Comparison of ENCODE assay signal across 8 mouse cellular contexts in the genomic region with DNA sequence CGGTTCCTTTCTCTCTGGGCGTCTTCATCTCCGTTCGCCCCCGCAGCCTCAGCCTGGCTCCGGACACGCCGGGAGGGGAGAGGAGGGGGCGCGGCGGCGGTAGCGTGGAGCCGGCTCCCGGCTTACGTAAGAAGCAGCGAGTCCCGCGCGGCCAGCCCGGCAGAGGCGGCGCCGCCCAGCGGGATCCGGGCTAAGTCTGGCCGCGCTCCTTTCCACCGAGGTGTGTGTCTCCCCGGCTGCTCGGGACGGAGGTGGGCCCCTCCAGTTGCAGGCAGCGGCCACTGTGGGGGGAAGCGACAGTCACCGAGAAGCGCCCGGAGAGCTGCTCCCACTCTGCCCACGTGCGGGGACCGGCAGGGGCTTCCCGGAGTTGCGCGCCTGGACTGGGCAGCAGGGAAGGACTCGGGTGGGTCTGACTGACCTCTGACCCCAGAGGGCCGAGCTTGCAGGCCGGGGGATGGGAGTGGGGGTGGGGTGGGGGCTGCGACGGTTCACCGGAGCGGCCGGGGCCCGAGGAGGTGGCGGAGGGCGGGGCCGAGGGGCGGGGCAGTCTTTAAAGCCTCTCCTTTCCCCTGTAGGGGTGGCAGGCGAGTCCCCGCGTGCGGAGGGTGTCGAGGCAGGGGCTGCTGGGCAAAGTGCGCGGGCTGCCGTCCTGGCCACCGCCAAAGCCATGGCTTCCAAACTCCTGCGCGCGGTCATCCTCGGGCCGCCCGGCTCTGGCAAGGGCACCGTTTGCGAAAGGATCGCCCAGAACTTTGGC. TPM values are rescaled to one million over a fixed set of nuclear protein-coding genes. Genes with fewer than 3 reads are reported as not detected.
A peak's percentile ranks its signal among the peaks of the same experiment; 100 is the strongest.
DNase-seq lines count a peak whose midpoint lies in the region; ATAC-seq and TF ChIP-seq lines count a peak whose summit lies in the region.

A gene (plus strand): TSS at position 127 of the 760 bp plus-strand sequence.

- H3K27ac ChIP-seq in forebrain, embryonic 11.5 days (ENCODE audit: low read depth, low read length) = peak within 1 kb of the TSS; percentile 74
- peak within 1 kb of the TSS; percentile 74 for H3K27ac ChIP-seq in heart, embryonic 16.5 days (ENCODE audit: low read length)
- H3K27ac ChIP-seq in liver, embryonic 16.5 days (ENCODE audit: low read length) = peak within 1 kb of the TSS; percentile 72
- no peak within 1 kb of the TSS for H3K27ac ChIP-seq in neural tube, embryonic 14.5 days (ENCODE audit: low read depth, low read length)

- TF ChIP-seq POLR2A in brain, embryonic 14.5 days (IDR thresholded peaks at IDR 0.05; ENCODE audit: borderline replicate concordance, extremely low read depth, insufficient read depth, insufficient read length, poor library complexity, severe bottlenecking) = 0 out of 2 replicates have a peak, but pooled peaks have one; percentile 28

- TF ChIP-seq CTCF in E14TG2a.4 (conservative IDR thresholded peaks at IDR 0.05; ENCODE audit: low read length) = no peak
- no peak for TF ChIP-seq CTCF in brain, embryonic 14.5 days (IDR thresholded peaks at IDR 0.05; ENCODE audit: borderline replicate concordance, extremely low read depth, insufficient read depth, insufficient read length)

- H3K36me3 ChIP-seq in E14TG2a.4 (ENCODE audit: insufficient read depth, low read length) = peaks cover 15% of the 10 kb centered on the region
- H3K36me3 ChIP-seq in forebrain, embryonic 11.5 days (ENCODE audit: control insufficient read depth, insufficient read depth, low read length) = no peaks in the 10 kb centered on the region
- H3K36me3 ChIP-seq in heart, embryonic 16.5 days (ENCODE audit: control insufficient read depth, insufficient read depth) = no peaks in the 10 kb centered on the region; the same call in 1 of the 2 replicates
- no peaks in the 10 kb centered on the region for H3K36me3 ChIP-seq in liver, embryonic 16.5 days (ENCODE audit: control insufficient read depth, insufficient read depth)
- H3K36me3 ChIP-seq in neural tube, embryonic 14.5 days (ENCODE audit: control insufficient read depth, insufficient read depth, low read length) = no peaks in the 10 kb centered on the region

- peak; percentile 65 for DNase-seq in brain, embryonic 14.5 days (ENCODE audit: low read depth)
- DNase-seq in forebrain, embryonic 11.5 days (ENCODE audit: low spot score) = peak; percentile 85
- peak; percentile 80 for DNase-seq in kidney, postnatal 14 days
- DNase-seq in thymus, postnatal 36 days = peak; percentile 49 to 61

- peak within 1 kb of the TSS; percentile 90 for H3K4me2 ChIP-seq in forebrain, embryonic 11.5 days (ENCODE audit: low read depth, low read length, severe bottlenecking)
- H3K4me2 ChIP-seq in heart, embryonic 16.5 days (ENCODE audit: low read depth, low read length) = peak within 1 kb of the TSS; percentile 94
- peak within 1 kb of the TSS; percentile 80 for H3K4me2 ChIP-seq in liver, embryonic 16.5 days (ENCODE audit: low read depth, low read length)
- H3K4me2 ChIP-seq in neural tube, embryonic 14.5 days (ENCODE audit: low read depth, low read length) = peak within 1 kb of the TSS; percentile 100

- H3K4me3 ChIP-seq in E14TG2a.4 (replicated peaks; ENCODE audit: low read length) = peak within 1 kb of the TSS; percentile 91
- peak within 1 kb of the TSS; percentile 74 for H3K4me3 ChIP-seq in forebrain, embryonic 11.5 days (ENCODE audit: low read depth, low read length)
- peak within 1 kb of the TSS; percentile 86 for H3K4me3 ChIP-seq in heart, embryonic 16.5 days (ENCODE audit: low read length)
- peak within 1 kb of the TSS; percentile 65 for H3K4me3 ChIP-seq in liver, embryonic 16.5 days (ENCODE audit: low read depth, low read length)
- H3K4me3 ChIP-seq in neural tube, embryonic 14.5 days (ENCODE audit: low read depth, low read length) = peak within 1 kb of the TSS; percentile 57

- no peaks in the 10 kb centered on the region for H3K9me3 ChIP-seq in E14TG2a.4 (ENCODE audit: low read length)
- no peaks in the 10 kb centered on the region for H3K9me3 ChIP-seq in forebrain, embryonic 11.5 days (ENCODE audit: control insufficient read depth, low read length)
- H3K9me3 ChIP-seq in heart, embryonic 16.5 days (replicated peaks; ENCODE audit: control insufficient read depth, low read length) = no peaks in the 10 kb centered on the region
- H3K9me3 ChIP-seq in liver, embryonic 16.5 days (replicated peaks; ENCODE audit: control insufficient read depth, low read length) = no peaks in the 10 kb centered on the region
- no peaks in the 10 kb centered on the region for H3K9me3 ChIP-seq in neural tube, embryonic 14.5 days (ENCODE audit: control insufficient read depth, low read length)

- H3K9ac ChIP-seq in forebrain, embryonic 11.5 days (ENCODE audit: low read length) = peak within 1 kb of the TSS; percentile 89
- peak within 1 kb of the TSS; percentile 95 for H3K9ac ChIP-seq in heart, embryonic 16.5 days (ENCODE audit: low read length)
- H3K9ac ChIP-seq in liver, embryonic 16.5 days (ENCODE audit: low read depth, low read length) = peak within 1 kb of the TSS; percentile 70
- H3K9ac ChIP-seq in neural tube, embryonic 14.5 days (replicated peaks; ENCODE audit: low read depth, low read length) = peak within 1 kb of the TSS; percentile 49

- 1% methylated on average over 51 of the region's 74 CpGs for WGBS in forebrain, embryonic 11.5 days
- WGBS in heart, embryonic 16.5 days = 2% methylated on average over 62 of the region's 74 CpGs
- under 1% methylated on average over 64 of the region's 74 CpGs for WGBS in liver, embryonic 16.5 days (ENCODE audit: insufficient replicate concordance)
- under 1% methylated on average over 57 of the region's 74 CpGs for WGBS in neural tube, embryonic 14.5 days

- ATAC-seq in forebrain, embryonic 11.5 days (replicated peaks; ENCODE audit: low FRiP score) = peak; percentile 89
- ATAC-seq in heart, embryonic 16.5 days (replicated peaks; ENCODE audit: extremely low read depth, insufficient read depth, low FRiP score) = peak; percentile 86
- ATAC-seq in liver, embryonic 16.5 days (ENCODE audit: low read depth) = peak; percentile 86
- ATAC-seq in neural tube, embryonic 14.5 days (ENCODE audit: low read depth) = peak; percentile 79

- H3K4me1 ChIP-seq in E14TG2a.4 (replicated peaks; ENCODE audit: low read depth, low read length) = peaks cover 36% of the 10 kb centered on the region
- 0 out of 2 replicates have a peak, but pooled peaks cover 1% of the 10 kb centered on the region for H3K4me1 ChIP-seq in forebrain, embryonic 11.5 days (replicated peaks; ENCODE audit: control insufficient read depth, insufficient read depth, low read length)
- H3K4me1 ChIP-seq in heart, embryonic 16.5 days (ENCODE audit: control insufficient read depth, insufficient read depth, low read length) = peaks cover 8% of the 10 kb centered on the region
- no peaks in the 10 kb centered on the region; the same call in 1 of the 2 replicates for H3K4me1 ChIP-seq in liver, embryonic 16.5 days (ENCODE audit: control insufficient read depth, low read depth, low read length)
- H3K4me1 ChIP-seq in neural tube, embryonic 14.5 days (ENCODE audit: control insufficient read depth, insufficient read depth, low read length) = 0 out of 2 replicates have a peak, but pooled peaks cover 2% of the 10 kb centered on the region

- H3K27me3 ChIP-seq in E14TG2a.4 (ENCODE audit: insufficient read depth, low read length) = peaks cover 30% of the 10 kb centered on the region
- H3K27me3 ChIP-seq in forebrain, embryonic 11.5 days (ENCODE audit: control insufficient read depth, insufficient read depth, low read length) = no peaks in the 10 kb centered on the region
- no peaks in the 10 kb centered on the region for H3K27me3 ChIP-seq in heart, embryonic 16.5 days (ENCODE audit: control insufficient read depth, insufficient read depth, low read length)
- peaks cover 21% of the 10 kb centered on the region for H3K27me3 ChIP-seq in liver, embryonic 16.5 days (ENCODE audit: control insufficient read depth, insufficient read depth, low read depth, low read length)
- H3K27me3 ChIP-seq in neural tube, embryonic 14.5 days (ENCODE audit: control insufficient read depth, insufficient read depth, low read length) = peaks cover 3% of the 10 kb centered on the region; the same call in 1 of the 2 replicates

RNA-seq across cellular contexts. Expression of the gene that starts here (rescaled TPM):
- polyA plus RNA-seq in brain, embryonic 14.5 days (2012; rRNA removed) = 7.5 and 9.1 TPM in 2 replicates
- polyA plus RNA-seq in forebrain, embryonic 11.5 days (2014; fragmentation: Nextera tagmentation; extraction: Ambion mirVana) = 11.9 and 12.8 TPM in 2 replicates
- 23.6 and 24.0 TPM in 2 replicates for polyA plus RNA-seq in heart, embryonic 16.5 days (2015; fragmentation: Nextera tagmentation; extraction: Ambion mirVana)
- polyA plus RNA-seq in liver, embryonic 16.5 days (2015; fragmentation: Nextera tagmentation; extraction: Ambion mirVana) = 21.1 and 24.3 TPM in 2 replicates
- 2.0 and 2.7 TPM in 2 replicates for polyA plus RNA-seq in neural tube, embryonic 14.5 days (2014; fragmentation: Nextera tagmentation; extraction: Ambion mirVana)
